Mouse (Mus musculus): ENCODE data around the gene Vsnl1.
A peak's percentile ranks its signal among the peaks of the same experiment; 100 is the strongest.

The Vsnl1 gene

GRCm38 (mm10) chr12:11379396-11379795 is 57.0 kb downstream of the Vsnl1 start:
- DNase-seq: peak in 1 of 2 experiments; percentile 34

- DNase-seq: peak in 1 of 2 experiments; percentile 39
These were observed 66.4 kb downstream of the Vsnl1 start for GRCm38 (mm10) chr12:11370056-11370455.

DNA sequence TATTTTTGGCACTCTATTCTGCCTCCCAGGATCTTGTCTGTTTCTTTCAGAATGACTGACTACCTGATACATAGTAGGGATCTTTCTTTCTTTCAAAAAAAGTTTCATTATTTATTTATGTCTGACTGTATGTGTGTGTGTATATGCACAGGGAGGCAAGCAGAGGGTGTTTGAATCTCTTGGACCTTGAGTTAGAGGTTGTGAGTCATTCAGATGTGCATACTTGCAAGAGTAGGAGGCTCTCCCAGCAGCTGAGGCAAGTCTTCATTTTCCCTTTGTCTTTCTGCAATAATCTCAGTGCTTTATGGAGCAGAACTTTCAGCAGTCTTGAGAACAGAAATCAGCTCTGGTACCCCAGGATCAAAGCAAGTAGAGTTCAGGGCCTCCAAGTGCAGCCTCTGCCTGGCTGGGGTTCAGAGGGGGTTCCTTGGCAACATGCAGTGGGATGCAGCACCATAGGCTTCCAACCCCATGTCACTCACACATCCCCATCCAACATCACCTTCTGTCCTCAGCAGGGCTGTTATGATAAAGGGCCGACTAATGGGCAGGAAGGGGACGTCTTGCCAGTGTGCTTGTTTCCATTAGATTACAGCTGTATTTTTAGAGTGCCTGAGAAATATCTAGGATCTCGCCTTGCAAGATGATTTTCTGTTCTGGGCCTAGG is 69.2 kb downstream of the Vsnl1 start:
- no peak for DNase-seq

- no peak for DNase-seq
These were observed 71.5 kb downstream of the Vsnl1 start for GRCm38 (mm10) chr12:11364870-11365269.

DNA sequence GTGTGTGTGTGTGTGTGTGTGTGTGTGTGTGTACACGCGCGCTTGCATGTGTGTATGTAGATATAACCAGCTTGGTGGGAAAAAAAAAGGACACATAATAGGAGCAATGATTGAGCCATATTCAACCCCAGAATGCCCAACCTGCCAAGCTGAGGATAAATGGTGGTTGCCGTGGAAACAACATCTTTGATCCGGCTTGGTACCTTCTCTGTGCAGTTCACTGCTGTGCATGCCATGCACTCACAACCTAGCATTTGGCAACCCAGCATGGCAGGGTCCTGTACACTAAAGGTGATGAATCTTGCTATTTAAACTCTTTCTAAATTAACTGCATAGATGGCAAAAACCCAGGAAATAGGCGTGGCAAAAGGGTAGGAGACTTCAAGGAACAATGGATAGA is 74.0 kb downstream of the Vsnl1 start:
- no peak for DNase-seq

GRCm38 (mm10) chr12:11350895-11351294 is 85.5 kb downstream of the Vsnl1 start:
- DNase-seq: peak; percentile 88 to 94

- DNase-seq: no peak
These were observed 86.5 kb downstream of the Vsnl1 start for GRCm38 (mm10) chr12:11349870-11350269.

GRCm38 (mm10) chr12:11348423-11348822 is 88.0 kb downstream of the Vsnl1 start:
- DNase-seq: no peak

DNA sequence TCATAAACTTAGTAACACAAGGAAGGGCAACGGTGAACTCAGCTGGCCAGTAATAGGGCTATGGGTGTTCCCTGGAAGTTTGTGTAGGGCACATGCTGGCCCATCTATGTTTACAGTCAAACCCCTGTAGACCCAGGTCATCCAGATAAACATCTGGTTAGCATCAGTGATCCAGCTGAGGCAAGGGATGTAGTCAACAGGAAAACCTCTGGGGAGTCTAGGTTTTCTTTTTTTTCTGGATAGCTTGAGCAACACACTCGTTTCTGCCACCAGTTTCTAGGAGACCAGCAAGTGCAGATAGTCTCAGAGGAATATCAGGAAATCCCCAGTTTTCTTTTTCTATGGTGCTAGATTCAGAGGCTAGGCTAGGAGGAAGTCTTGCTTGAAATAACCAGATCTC is 90.5 kb downstream of the Vsnl1 start:
- DNase-seq: no peak

GRCm38 (mm10) chr12:11342020-11342600 is 94.3 kb downstream of the Vsnl1 start:
- DNase-seq: no peak

GRCm38 (mm10) chr12:11338251-11338650 is 98.2 kb downstream of the Vsnl1 start:
- peak in 1 of 2 experiments; percentile 43 for DNase-seq

DNA sequence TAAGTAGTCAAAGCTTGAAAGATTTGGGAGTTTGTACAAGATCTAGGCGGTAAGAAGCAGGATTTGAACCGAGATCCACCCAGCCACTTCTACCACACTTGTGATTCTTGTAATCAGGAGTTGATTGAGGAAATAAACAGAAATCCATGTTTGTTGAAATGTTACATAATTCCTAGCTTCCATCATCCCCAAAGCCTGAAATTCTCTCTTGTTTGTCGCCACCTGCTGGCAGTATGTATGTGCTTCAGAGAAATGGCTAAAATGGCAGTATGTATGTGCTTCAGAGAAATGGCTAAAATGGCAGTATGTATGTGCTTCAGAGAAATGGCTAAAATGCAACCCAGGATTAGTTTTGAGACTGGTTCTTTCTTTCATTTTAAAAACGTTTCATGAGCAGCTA is 99.6 kb downstream of the Vsnl1 start:
- DNase-seq: peak; percentile 33 to 68

- DNase-seq: no peak
These were observed 109.9 kb downstream of the Vsnl1 start for GRCm38 (mm10) chr12:11326483-11326882.

DNA sequence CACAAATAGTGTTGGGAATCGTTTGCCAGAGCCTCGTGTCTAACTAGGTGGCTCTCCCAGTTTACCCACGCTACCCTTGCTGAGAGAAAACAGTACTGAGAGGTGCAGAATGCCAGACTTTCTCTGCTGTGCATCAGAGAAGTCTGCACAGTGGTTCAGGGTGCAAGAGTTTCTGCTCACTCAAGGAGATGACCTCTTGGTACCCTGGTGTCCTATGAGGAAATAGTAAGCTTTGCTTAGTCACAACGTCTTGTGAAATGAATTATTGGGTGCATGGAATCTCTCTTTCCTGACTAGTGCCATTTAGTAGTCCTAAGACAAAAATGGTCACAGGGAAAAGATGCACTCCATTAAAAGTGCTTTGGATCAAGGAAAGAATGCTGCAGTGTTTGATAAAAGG is 111.9 kb downstream of the Vsnl1 start:
- DNase-seq: no peak

DNA sequence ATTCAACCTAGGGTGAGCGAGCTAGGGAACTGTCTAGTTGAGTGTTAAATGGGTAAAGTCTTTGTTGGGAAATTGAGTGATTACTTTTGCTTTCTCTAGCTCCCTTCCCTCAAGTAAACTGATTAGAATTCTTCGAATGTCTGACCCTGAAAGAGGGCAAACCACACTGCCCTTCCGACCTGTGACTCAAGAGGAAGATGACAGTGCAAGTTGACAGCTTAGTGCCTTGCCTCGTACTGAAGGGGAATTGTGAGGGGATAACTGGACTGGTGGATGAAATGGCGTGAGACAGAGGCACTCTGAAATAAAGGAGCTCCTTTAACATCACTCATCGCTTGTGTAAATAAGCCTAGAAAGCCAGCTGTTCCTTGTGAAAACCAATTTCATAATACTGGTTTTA is 118.7 kb downstream of the Vsnl1 start:
- no peak for DNase-seq

DNA sequence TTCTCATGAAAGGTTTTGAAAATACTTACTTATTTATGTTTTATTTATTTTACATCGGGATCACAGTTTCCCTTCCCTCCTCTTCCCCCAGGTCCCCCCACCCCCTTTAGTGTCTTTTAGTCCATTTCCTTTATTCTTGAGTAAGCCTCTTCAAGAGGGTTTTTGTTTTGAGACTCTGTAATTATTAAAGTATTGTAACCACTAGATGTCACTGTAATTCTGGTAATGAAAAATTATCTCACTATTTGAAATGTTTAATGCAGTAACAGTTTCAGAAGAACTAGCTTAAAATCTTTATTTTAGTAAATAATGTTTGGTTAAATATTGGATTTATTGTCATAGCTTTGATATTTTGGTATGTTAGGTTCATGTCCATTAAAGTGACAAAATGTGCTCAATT is 122.6 kb downstream of the Vsnl1 start:
- DNase-seq: no peak

GRCm38 (mm10) chr12:11311106-11311505 is 125.3 kb downstream of the Vsnl1 start:
- DNase-seq: no peak

- no peak for DNase-seq
These were observed 129.4 kb downstream of the Vsnl1 start for GRCm38 (mm10) chr12:11306753-11307645.

DNA sequence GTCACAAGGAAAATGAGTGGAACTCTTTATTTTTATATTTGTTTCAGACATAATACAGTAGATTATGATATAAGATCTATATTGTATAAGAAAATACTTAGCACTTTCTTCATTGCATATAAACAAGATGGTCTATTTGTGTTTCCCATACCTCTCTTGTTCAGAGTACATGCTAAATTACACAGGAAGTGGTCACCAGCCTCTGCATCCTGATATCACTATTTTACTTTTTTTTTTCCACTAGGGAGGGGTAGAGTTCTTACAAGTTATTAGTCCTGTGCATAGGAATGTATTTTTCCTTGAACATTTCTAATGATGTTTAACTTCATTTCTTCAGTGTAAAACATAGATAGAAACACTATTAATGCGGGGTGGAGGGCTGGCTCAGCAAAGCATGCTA is 135.6 kb downstream of the Vsnl1 start:
- DNase-seq: no peak

DNA sequence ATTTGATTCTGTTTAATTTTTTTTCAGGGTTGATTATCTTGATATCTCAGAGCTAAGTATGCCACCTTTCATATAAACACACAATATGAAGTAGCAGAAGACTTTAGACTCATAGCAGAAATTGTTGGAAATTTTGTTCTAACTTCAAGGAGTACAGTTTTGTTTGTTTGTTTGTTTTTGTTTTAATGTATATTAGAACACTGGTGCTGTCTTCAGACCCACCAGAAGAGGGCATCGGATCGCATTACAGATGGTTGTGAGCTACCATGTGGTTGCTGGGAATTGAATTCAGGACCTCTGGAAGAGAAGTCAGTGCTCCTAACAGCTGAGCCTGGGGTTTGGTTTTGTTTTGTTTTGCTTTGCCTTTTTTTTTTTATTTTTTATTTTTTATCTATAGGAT is 150.0 kb downstream of the Vsnl1 start:
- DNase-seq: no peak

DNA sequence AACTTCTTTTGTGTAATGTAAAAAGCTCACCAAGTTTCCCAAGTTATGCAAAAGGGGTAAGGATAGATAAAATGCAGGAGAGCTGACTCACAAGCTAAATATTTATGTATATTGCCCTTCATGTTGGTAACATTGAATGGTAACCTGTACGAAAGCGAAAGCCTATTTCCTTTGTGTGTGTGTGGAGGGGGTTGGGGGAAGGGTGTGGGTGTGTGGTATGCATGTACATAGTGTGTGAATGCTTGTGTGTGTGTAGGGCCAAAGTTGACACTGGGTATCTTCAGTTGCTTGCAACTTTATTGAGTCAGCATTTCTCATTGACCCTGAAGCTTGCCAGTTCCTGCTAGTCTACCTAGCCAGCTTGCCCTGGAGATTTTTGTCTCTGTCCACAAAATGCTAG is 154.8 kb downstream of the Vsnl1 start:
- DNase-seq: no peak

DNA sequence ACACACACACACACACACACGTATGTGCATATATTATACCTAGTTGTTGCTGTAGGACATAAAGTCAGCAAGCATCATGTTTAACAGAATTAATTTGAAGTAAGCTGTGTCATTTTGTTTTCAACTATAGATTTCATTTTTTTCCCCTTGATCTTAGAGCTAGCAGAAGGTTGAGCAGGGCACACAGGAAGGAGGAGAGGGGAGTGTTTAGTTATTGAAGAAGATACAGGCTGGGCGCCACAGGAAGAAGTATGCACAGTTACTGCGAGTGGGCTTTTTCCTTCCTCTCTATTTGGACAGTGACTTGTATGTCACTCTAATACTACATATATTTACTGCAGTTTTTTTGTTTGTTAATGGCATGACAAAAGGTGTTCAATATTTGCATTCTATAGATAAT is 156.5 kb downstream of the Vsnl1 start:
- DNase-seq: no peak

DNA sequence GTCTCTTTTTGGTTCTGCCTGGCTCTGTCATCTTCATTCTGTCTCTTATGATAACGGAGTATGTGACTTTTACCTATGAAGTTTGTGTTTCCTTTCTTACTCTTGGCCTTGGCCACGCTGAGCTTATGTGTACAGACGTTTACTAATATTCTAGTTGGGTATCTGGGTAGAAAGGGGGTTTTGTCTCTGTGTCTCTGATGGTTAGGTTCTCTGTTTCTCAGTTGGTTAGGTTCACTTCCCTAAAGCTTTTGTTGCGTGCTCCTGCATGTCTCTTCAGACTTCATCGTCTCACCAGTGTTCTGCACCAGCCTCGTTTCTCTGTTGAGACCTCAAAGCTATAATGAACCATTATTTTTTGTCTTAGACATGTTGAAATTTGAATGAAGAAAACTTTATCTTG is 159.2 kb downstream of the Vsnl1 start:
- DNase-seq: no peak

- no peak for DNase-seq
These were observed 159.8 kb downstream of the Vsnl1 start for GRCm38 (mm10) chr12:11276632-11277031.

Data from cerebellum, postnatal 25 days (tissue).